Mouse (Mus musculus) CH12.LX (cell line): ENCODE data around the gene Foxn1. TPM values are rescaled to one million over a fixed set of nuclear protein-coding genes. Genes with fewer than 3 reads are reported as not detected.

Experiments used
- DNase-seq: peaks from one replicate; pipeline ENCODE4 v3.0.0-alpha.2; 2013; ENCODE audit errors: extremely low read depth
- H3K27ac ChIP-seq: 2 replicates; pipeline ENCODE4 v1.5.1; 2012; ENCODE audit warnings: low read depth, mild to moderate bottlenecking, control low read depth, moderate library complexity; ENCODE audit not compliant: insufficient read depth
- H3K27me3 ChIP-seq: replicated peaks from 2 replicates; pipeline ENCODE3; 2012; ENCODE audit warnings: inconsistent platforms
- H3K36me3 ChIP-seq, 2 experiments: replicated peaks in 1 of 2; 2 replicates each; pipeline versions ENCODE3 to v1.6.1; 2012; ENCODE audit warnings: inconsistent platforms in 1 of 2, low read length in 1 of 2, mild to moderate bottlenecking in 1 of 2, mixed read lengths in 1 of 2, moderate library complexity in 1 of 2; ENCODE audit not compliant: control insufficient read depth in 1 of 2, insufficient read depth in 1 of 2
- H3K4me1 ChIP-seq, 2 experiments: 2 replicates each; pipeline ENCODE4 v1.6.1; 2012; ENCODE audit warnings: inconsistent platforms in 1 of 2, moderate library complexity in 1 of 2; ENCODE audit not compliant: insufficient read depth in 2 of 2, control insufficient read depth in 1 of 2
- H3K4me2 ChIP-seq: 2 replicates; pipeline ENCODE4 v1.6.1; 2012; ENCODE audit warnings: low read depth, mild to moderate bottlenecking, control low read depth; ENCODE audit not compliant: poor library complexity, insufficient read depth, severe bottlenecking
- H3K4me3 ChIP-seq, 3 experiments: fragments of 150-350 bp in 1 of 3; sonication (generic) in 1 of 3; replicated peaks in 1 of 3; 2 replicates each; pipeline versions ENCODE3 to v1.5.1; 2011 to 2012; ENCODE audit warnings: low read depth in 2 of 3, low read length in 2 of 3, mild to moderate bottlenecking in 2 of 3, moderate library complexity in 2 of 3, control low read depth in 1 of 3, improper control_type of control experiment in 1 of 3, inconsistent platforms in 1 of 3, mixed read lengths in 1 of 3; ENCODE audit not compliant: poor library complexity in 1 of 3
- H3K79me2 ChIP-seq: replicated peaks from 2 replicates; pipeline ENCODE4 v1.6.1; 2012; ENCODE audit warnings: mild to moderate bottlenecking, moderate library complexity; ENCODE audit not compliant: control insufficient read depth, poor library complexity, insufficient read depth, severe bottlenecking; ENCODE audit errors: extremely low read depth
- H3K9ac ChIP-seq: 2 replicates; pipeline ENCODE4 v1.6.1; 2012; ENCODE audit warnings: low read depth, mild to moderate bottlenecking, control low read depth, moderate library complexity; ENCODE audit not compliant: insufficient read depth
- H3K9me3 ChIP-seq: replicated peaks from 2 replicates; pipeline ENCODE3; 2012; ENCODE audit warnings: low read length, inconsistent platforms, mixed read lengths
- CHD1 ChIP-seq: IDR thresholded peaks from 2 replicates; pipeline ENCODE4 v1.6.1; 2012; ENCODE audit warnings: low read depth, low read length, improper control_type of control experiment, inconsistent platforms
- E2F4 ChIP-seq: IDR thresholded peaks from 2 replicates; pipeline ENCODE4 v1.6.1; 2011; ENCODE audit warnings: low read depth, low read length, improper control_type of control experiment; ENCODE audit not compliant: insufficient replicate concordance
- ELF1 ChIP-seq: IDR thresholded peaks from 2 replicates; pipeline ENCODE4 v1.6.1; 2014; ENCODE audit warnings: low read depth, mild to moderate bottlenecking, inconsistent platforms, low read length, improper control_type of control experiment
- EP300 ChIP-seq: IDR thresholded peaks from 2 replicates; pipeline ENCODE4 v1.6.1; 2011; ENCODE audit warnings: low read length, improper control_type of control experiment
- HCFC1 ChIP-seq: IDR thresholded peaks from 2 replicates; pipeline ENCODE4 v1.6.1; 2012; ENCODE audit warnings: low read depth, mild to moderate bottlenecking, inconsistent platforms, low read length, improper control_type of control experiment
- JUND ChIP-seq: conservative IDR thresholded peaks from 2 replicates; pipeline ENCODE4 v1.6.1; 2011; ENCODE audit warnings: low read depth, low read length, improper control_type of control experiment
- MAFK ChIP-seq: IDR thresholded peaks from 2 replicates; pipeline ENCODE4 v1.6.1; 2011; ENCODE audit warnings: low read length, improper control_type of control experiment; ENCODE audit not compliant: insufficient replicate concordance
- MAZ ChIP-seq: IDR thresholded peaks from 2 replicates; pipeline ENCODE4 v1.6.1; 2012; ENCODE audit warnings: low read depth, mild to moderate bottlenecking, inconsistent platforms, low read length, improper control_type of control experiment, moderate library complexity
- MXI1 ChIP-seq: IDR thresholded peaks from 2 replicates; pipeline ENCODE4 v1.6.1; 2011; ENCODE audit warnings: mild to moderate bottlenecking, low read depth, low read length, improper control_type of control experiment
- PAX5 ChIP-seq: IDR thresholded peaks from 2 replicates; pipeline ENCODE4 v1.6.1; 2012; ENCODE audit warnings: low read length, inconsistent platforms, mixed read lengths
- POLR2A ChIP-seq: IDR thresholded peaks from 2 replicates; pipeline ENCODE4 v1.6.1; 2011; ENCODE audit warnings: low read depth, mild to moderate bottlenecking, improper control_type of control experiment, low read length
- RAD21 ChIP-seq: IDR thresholded peaks from 2 replicates; pipeline ENCODE4 v1.6.1; 2011; ENCODE audit warnings: low read depth, mild to moderate bottlenecking, low read length, improper control_type of control experiment, moderate library complexity
- SIN3A ChIP-seq: IDR thresholded peaks from 2 replicates; pipeline ENCODE4 v1.6.1; 2012; ENCODE audit warnings: low read length, improper control_type of control experiment, inconsistent platforms
- SMC3 ChIP-seq: IDR thresholded peaks from 2 replicates; pipeline ENCODE4 v1.6.1; 2011; ENCODE audit warnings: low read depth, low read length, improper control_type of control experiment
- USF2 ChIP-seq: conservative IDR thresholded peaks from 2 replicates; pipeline ENCODE4 v1.6.1; 2011; ENCODE audit warnings: low read depth, low read length, improper control_type of control experiment
- ZKSCAN1 ChIP-seq: IDR thresholded peaks from 2 replicates; pipeline ENCODE4 v1.6.1; 2012; ENCODE audit warnings: low read depth, inconsistent platforms, low read length, improper control_type of control experiment, borderline replicate concordance
- dilution Hi-C: fragments of 300-500 bp; cut with MboI; formaldehyde crosslinking; loops from 2 replicates; pipeline ENCODE4 v1.14.3; 2020; ENCODE audit warnings: low sequenced_read_pairs; ENCODE audit not compliant: extremely low pct_unique_long_range_greater_than_20kb, extremely low pct_ligation_motif_present
- in situ Hi-C: fragments of 300-500 bp; cut with MboI; formaldehyde crosslinking; loops from 3 replicates; pipeline ENCODE4 v1.14.3; 2019; ENCODE audit warnings: low sequenced_read_pairs, low pct_ligation_motif_present, low pct_unique_long_range_greater_than_20kb, mixed read lengths
- polyA plus RNA-seq: library from polyadenylated mRNA; unstranded; fragments of >175 nt; gene quantifications from 2 replicates; pipeline ENCODE4 v1.2.1, GENCODE M21; 2012; ENCODE audit warnings: low read depth; ENCODE audit not compliant: insufficient read length
- total RNA-seq, 2 experiments: library from RNA; depleted of rRNA; stranded (reverse); fragments of 300-350 nt in 1 of 2; fragments of >200 nt in 1 of 2; gene quantifications; 2 replicates each; pipeline ENCODE4 v1.2.3; 2012 to 2014

Gene Foxn1
- total and polyA plus RNA-seq, 3 experiments: not detected

- TF ChIP-seq POLR2A: no peak
- no peak for TF ChIP-seq JUND
- no peak for TF ChIP-seq MAFK
- no peak for TF ChIP-seq ZKSCAN1
- no peak for TF ChIP-seq USF2
- TF ChIP-seq, all 38 proteins: peak for 6
These were observed 11.0 kb upstream of the Foxn1 start (continued) for GRCm38 (mm10) chr11:78397397-78397796.

DNA sequence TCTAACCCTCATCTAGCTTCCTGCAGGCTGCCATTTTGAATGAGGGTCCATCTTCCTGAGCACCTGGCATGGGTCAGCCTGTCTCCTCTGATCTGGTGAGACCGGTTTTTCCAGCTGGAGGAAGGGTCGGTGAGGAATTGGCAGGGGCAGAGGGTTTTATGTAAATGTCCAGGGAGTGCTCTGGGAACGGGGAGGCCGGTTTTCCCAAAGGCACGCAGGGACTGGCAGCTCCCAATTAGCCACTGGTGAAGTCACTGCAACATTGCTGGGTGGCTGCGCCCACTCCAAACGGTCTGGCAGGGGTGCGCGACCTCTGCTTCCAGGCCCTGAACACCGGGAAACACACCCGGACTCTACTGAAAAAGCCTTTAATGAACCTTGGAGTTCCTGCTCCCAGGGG, 10.6 kb upstream of the Foxn1 start:
- Histone ChIP-seq H3K4me3 (no peak overlapping the region), H3K9ac (no peak overlapping the region)
- dilution Hi-C loops: no loop called here

DNA sequence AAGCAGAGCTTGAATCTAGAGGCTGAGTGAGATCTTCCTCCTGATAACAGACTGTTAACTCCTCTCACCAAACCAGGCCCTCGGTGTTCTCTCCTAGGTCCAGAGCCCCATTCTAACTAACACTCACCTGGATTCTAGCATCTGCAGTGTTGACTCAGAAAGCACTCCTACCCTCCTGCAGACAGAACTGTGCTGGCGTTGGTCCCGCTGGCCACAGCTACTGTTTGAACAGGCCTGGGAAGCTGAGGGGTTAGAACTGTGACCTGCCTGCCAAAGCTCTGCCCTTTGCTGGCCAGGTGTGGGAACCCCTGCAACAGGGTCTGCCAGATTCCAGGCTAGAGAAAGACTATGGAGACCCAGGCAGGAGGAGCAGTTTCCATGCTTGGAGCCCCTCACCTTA, 6.4 kb upstream of the Foxn1 start:
- in situ Hi-C loops (no loop called here), dilution Hi-C loops (no loop called here)
- no peak overlapping the region for H3K27ac ChIP-seq
- H3K9me3 ChIP-seq: no peaks in the 10 kb centered on the region
- no peaks in the 10 kb centered on the region for H3K79me2 ChIP-seq
- no peaks in the 10 kb centered on the region for H3K36me3 ChIP-seq
- no peak overlapping the region for H3K4me3 ChIP-seq
- TF ChIP-seq PAX5: no peak
- TF ChIP-seq MAZ: no peak
- TF ChIP-seq MXI1: no peak
- TF ChIP-seq EP300: no peak
- no peak for TF ChIP-seq MAFK
- TF ChIP-seq RAD21: no peak
- no peak for TF ChIP-seq ELF1
- no peak for TF ChIP-seq E2F4
- TF ChIP-seq CHD1: no peak
- no peak for TF ChIP-seq SIN3A
- TF ChIP-seq HCFC1: no peak
- TF ChIP-seq SMC3: no peak
- H3K4me1 ChIP-seq: peaks cover 9 to 27% of the 10 kb centered on the region in 2 experiments; a peak in 3 of 4 replicates
- no peak for DNase-seq
- H3K9ac ChIP-seq: no peak overlapping the region
- H3K27me3 ChIP-seq: peaks cover 8% of the 10 kb centered on the region
- H3K4me2 ChIP-seq: no peak overlapping the region

More for the DNA sequence above, 10.6 kb upstream of the Foxn1 start:
- peaks cover 28% of the 10 kb centered on the region for H3K27me3 ChIP-seq
- in situ Hi-C loops: no loop called here
- TF ChIP-seq POLR2A: no peak
- H3K4me2 ChIP-seq: no peak overlapping the region
- no peaks in the 10 kb centered on the region for H3K79me2 ChIP-seq
- H3K27ac ChIP-seq: no peak overlapping the region
- no peak for DNase-seq
- no peaks in the 10 kb centered on the region for H3K36me3 ChIP-seq
- H3K4me1 ChIP-seq: peaks cover 9 to 27% of the 10 kb centered on the region in 2 experiments; a peak in 3 of 4 replicates
- H3K9me3 ChIP-seq: no peaks in the 10 kb centered on the region
